Mouse (Mus musculus): ENCODE data around the gene Kxd1. TPM values are rescaled to one million over a fixed set of nuclear protein-coding genes. Genes with fewer than 3 reads are reported as not detected.

The Kxd1 gene
- polyA plus RNA-seq, 1 experiment from 2014 or later = 52.6 TPM

- ATAC-seq (ENCODE audit: low FRiP score, low TSS enrichment) (peak; percentile 26; the same call in 1 of the 2 replicates), DNase-seq (no peak)
- Histone ChIP-seq H3K36me3 (ENCODE audit: control insufficient read depth, insufficient read depth, low read length) (no peaks in the 10 kb centered on the region), H3K9ac (replicated peaks; ENCODE audit: low read length) (no peak overlapping the region; the same call in 1 of the 2 replicates), H3K4me2 (ENCODE audit: low read length) (peak overlapping the region; percentile 74), H3K27ac (replicated peaks; ENCODE audit: low read depth, low read length) (no peak overlapping the region), H3K9me3 (ENCODE audit: control insufficient read depth, low read length) (no peaks in the 10 kb centered on the region), H3K4me1 (ENCODE audit: control insufficient read depth, insufficient read depth, low read length) (peaks cover 8% of the 10 kb centered on the region; the same call in 1 of the 2 replicates), H3K27me3 (ENCODE audit: control insufficient read depth, insufficient read depth, low read length) (peaks cover 15% of the 10 kb centered on the region), H3K4me3 (replicated peaks; ENCODE audit: low read depth, low read length) (peak overlapping the region; percentile 53)
- WGBS = 3% methylated on average over 21 of the region's 21 CpGs
Observed at GRCm38 (mm10) chr8:70477269-70477982, 50.3 kb downstream of the Kxd1 start.

DNA sequence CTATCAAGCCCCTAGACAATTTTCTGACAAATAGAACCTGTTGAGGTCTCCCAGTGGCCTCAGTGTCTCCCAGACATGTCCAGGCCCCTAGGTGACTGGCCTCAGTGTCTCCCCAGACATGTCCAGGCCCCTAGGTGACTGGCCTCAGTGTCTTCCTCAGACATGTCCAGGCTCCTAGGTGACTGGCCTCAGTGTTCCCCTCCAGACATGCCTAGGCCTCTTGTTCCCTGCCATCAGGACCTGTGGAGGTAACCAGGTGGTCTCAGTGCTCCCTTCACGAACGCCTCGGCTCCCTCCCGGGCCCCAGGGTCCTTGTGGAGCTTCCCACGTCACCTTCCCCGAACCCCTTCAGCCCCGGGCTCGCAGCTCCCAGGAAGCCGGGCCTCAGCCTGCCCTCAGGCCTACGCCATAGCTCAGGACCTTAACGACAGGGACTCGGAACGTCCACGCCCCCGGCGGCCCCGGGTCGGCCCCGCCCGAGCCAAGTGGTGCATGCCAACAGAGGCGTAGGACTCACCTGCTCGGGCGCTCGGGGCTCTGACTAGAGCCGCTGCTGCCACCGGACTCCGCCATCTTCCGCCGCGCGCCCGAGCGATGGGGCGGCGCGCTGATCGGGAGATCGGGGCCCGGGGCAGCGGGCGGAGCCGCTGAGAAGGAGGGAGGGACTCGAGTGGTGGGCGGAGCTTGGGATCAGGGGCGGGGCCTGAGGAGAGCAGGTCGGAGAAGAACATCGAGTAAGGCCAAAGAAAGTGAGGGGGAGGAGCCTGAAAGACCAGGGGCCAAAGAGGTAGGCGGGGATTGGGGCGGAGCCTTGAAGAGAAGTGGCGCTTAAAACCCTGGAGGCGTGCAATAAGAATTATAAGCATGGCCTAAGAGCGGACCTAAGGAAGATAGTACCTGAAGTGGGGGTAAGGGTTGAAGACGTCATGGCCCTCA lies 51.2 kb downstream of the Kxd1 start, which contains the start of gene Klhl26:
TSS of gene Klhl26 (minus strand) at position 636 of the 936 bp plus-strand sequence.
- Histone ChIP-seq H3K36me3 (ENCODE audit: control insufficient read depth, insufficient read depth, low read length) (no peaks in the 10 kb centered on the region), H3K9me3 (ENCODE audit: control insufficient read depth, low read length) (no peaks in the 10 kb centered on the region), H3K4me1 (ENCODE audit: control insufficient read depth, insufficient read depth, low read length) (peaks cover 8% of the 10 kb centered on the region; the same call in 1 of the 2 replicates), H3K27ac (replicated peaks; ENCODE audit: low read depth, low read length) (0 out of 2 replicates have a peak within 1 kb of the TSS, but pooled peaks have one; percentile 34), H3K27me3 (ENCODE audit: control insufficient read depth, insufficient read depth, low read length) (peaks cover 15% of the 10 kb centered on the region), H3K9ac (replicated peaks; ENCODE audit: low read length) (peak within 1 kb of the TSS; percentile 73), H3K4me2 (ENCODE audit: low read length) (peak within 1 kb of the TSS; percentile 74), H3K4me3 (replicated peaks; ENCODE audit: low read depth, low read length) (peak within 1 kb of the TSS; percentile 53)
- WGBS = under 1% methylated on average over 53 of the region's 53 CpGs
- peak; percentile 92 for DNase-seq
- ATAC-seq (ENCODE audit: low FRiP score, low TSS enrichment) = peak; percentile 88

GRCm38 (mm10) chr8:70471856-70472255 lies 55.9 kb downstream of the Kxd1 start:
- Histone ChIP-seq H3K9ac (replicated peaks; ENCODE audit: low read length) (no peak overlapping the region), H3K9me3 (ENCODE audit: control insufficient read depth, low read length) (no peaks in the 10 kb centered on the region), H3K36me3 (ENCODE audit: control insufficient read depth, insufficient read depth, low read length) (no peaks in the 10 kb centered on the region), H3K4me2 (ENCODE audit: low read length) (no peak overlapping the region), H3K27ac (replicated peaks; ENCODE audit: low read depth, low read length) (no peak overlapping the region), H3K4me3 (replicated peaks; ENCODE audit: low read depth, low read length) (no peak overlapping the region), H3K27me3 (ENCODE audit: control insufficient read depth, insufficient read depth, low read length) (no peaks in the 10 kb centered on the region), H3K4me1 (ENCODE audit: control insufficient read depth, insufficient read depth, low read length) (0 out of 2 replicates have a peak, but pooled peaks cover 2% of the 10 kb centered on the region)
- WGBS = 94% methylated on average over 7 of the region's 7 CpGs
- no peak for DNase-seq
- no peak for ATAC-seq (ENCODE audit: low FRiP score, low TSS enrichment)

DNA sequence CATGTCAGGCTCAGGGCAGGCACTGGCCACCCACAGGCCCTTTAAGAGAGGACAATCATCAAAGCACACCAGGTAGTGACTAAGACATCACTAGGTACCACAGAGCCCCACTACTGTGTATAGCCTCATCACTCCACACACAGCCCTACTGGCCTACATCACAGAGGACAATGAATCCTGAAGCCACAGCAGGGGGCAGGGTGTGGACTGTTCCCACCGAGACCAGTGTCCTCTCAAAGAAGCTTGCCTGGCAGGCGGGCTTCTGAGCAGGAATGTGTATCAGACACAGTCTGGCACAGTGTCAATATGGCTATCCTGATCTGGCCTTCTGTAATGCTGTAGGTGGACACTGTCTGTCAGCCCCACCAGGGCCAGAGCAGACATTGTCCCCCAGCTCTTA lies 57.8 kb downstream of the Kxd1 start:
- Histone ChIP-seq H3K4me1 (ENCODE audit: control insufficient read depth, insufficient read depth, low read length) (no peaks in the 10 kb centered on the region), H3K27me3 (ENCODE audit: control insufficient read depth, insufficient read depth, low read length) (no peaks in the 10 kb centered on the region), H3K4me2 (ENCODE audit: low read length) (no peak overlapping the region), H3K9me3 (ENCODE audit: control insufficient read depth, low read length) (no peaks in the 10 kb centered on the region), H3K9ac (replicated peaks; ENCODE audit: low read length) (no peak overlapping the region), H3K4me3 (replicated peaks; ENCODE audit: low read depth, low read length) (no peak overlapping the region), H3K27ac (replicated peaks; ENCODE audit: low read depth, low read length) (no peak overlapping the region), H3K36me3 (ENCODE audit: control insufficient read depth, insufficient read depth, low read length) (peaks cover 4% of the 10 kb centered on the region; the same call in 1 of the 2 replicates)
- 62% methylated on average over 2 of the region's 2 CpGs for WGBS
- ATAC-seq (ENCODE audit: low FRiP score, low TSS enrichment) (no peak), DNase-seq (no peak)

- ATAC-seq (ENCODE audit: low FRiP score, low TSS enrichment) = no peak
Observed at GRCm38 (mm10) chr8:70469295-70469916, 58.4 kb downstream of the Kxd1 start.

GRCm38 (mm10) chr8:70468733-70469132 lies 59.0 kb downstream of the Kxd1 start:
- WGBS = over 99% methylated on average over 4 of the region's 4 CpGs
- Histone ChIP-seq H3K27ac (replicated peaks; ENCODE audit: low read depth, low read length) (no peak overlapping the region), H3K9me3 (ENCODE audit: control insufficient read depth, low read length) (no peaks in the 10 kb centered on the region), H3K4me1 (ENCODE audit: control insufficient read depth, insufficient read depth, low read length) (no peaks in the 10 kb centered on the region), H3K36me3 (ENCODE audit: control insufficient read depth, insufficient read depth, low read length) (peaks cover 4% of the 10 kb centered on the region; the same call in 1 of the 2 replicates), H3K4me3 (replicated peaks; ENCODE audit: low read depth, low read length) (no peak overlapping the region), H3K4me2 (ENCODE audit: low read length) (no peak overlapping the region), H3K27me3 (ENCODE audit: control insufficient read depth, insufficient read depth, low read length) (no peaks in the 10 kb centered on the region), H3K9ac (replicated peaks; ENCODE audit: low read length) (no peak overlapping the region)
- no peak for ATAC-seq (ENCODE audit: low FRiP score, low TSS enrichment)
- no peak for DNase-seq

More at GRCm38 (mm10) chr8:70469295-70469916, 58.4 kb downstream of the Kxd1 start:
- Histone ChIP-seq H3K36me3 (ENCODE audit: control insufficient read depth, insufficient read depth, low read length) (peaks cover 4% of the 10 kb centered on the region; the same call in 1 of the 2 replicates), H3K27ac (replicated peaks; ENCODE audit: low read depth, low read length) (no peak overlapping the region), H3K27me3 (ENCODE audit: control insufficient read depth, insufficient read depth, low read length) (no peaks in the 10 kb centered on the region), H3K4me2 (ENCODE audit: low read length) (no peak overlapping the region), H3K4me1 (ENCODE audit: control insufficient read depth, insufficient read depth, low read length) (no peaks in the 10 kb centered on the region), H3K9me3 (ENCODE audit: control insufficient read depth, low read length) (no peaks in the 10 kb centered on the region), H3K9ac (replicated peaks; ENCODE audit: low read length) (no peak overlapping the region), H3K4me3 (replicated peaks; ENCODE audit: low read depth, low read length) (no peak overlapping the region)
- 48% methylated on average over 10 of the region's 10 CpGs for WGBS
- peak; percentile 16 for DNase-seq

DNA sequence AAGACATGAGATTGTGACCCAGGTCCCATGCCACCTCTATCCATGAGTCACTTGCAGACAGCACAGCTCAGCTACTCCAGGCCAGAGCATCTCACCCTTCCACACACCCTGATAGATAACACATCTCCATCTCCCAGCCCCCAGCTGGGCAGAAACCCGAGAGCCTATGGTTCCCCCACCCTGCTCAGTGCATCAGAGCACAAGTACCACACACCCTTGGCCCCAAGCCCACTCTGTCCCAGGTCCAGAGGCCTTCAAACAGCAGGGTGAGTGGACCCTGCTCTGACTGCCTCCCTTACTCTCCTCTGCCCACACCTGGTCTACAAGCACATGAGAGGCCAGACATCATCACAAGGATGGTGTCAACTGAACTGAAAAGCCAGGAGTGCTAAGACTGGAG lies 59.8 kb downstream of the Kxd1 start:
- Histone ChIP-seq H3K4me3 (replicated peaks; ENCODE audit: low read depth, low read length) (no peak overlapping the region), H3K9ac (replicated peaks; ENCODE audit: low read length) (no peak overlapping the region), H3K36me3 (ENCODE audit: control insufficient read depth, insufficient read depth, low read length) (peaks cover 4% of the 10 kb centered on the region; the same call in 1 of the 2 replicates), H3K27ac (replicated peaks; ENCODE audit: low read depth, low read length) (no peak overlapping the region), H3K4me1 (ENCODE audit: control insufficient read depth, insufficient read depth, low read length) (no peaks in the 10 kb centered on the region), H3K4me2 (ENCODE audit: low read length) (no peak overlapping the region), H3K9me3 (ENCODE audit: control insufficient read depth, low read length) (no peaks in the 10 kb centered on the region), H3K27me3 (ENCODE audit: control insufficient read depth, insufficient read depth, low read length) (no peaks in the 10 kb centered on the region)
- DNase-seq (no peak), ATAC-seq (ENCODE audit: low FRiP score, low TSS enrichment) (no peak)
- 79% methylated on average over 1 of the region's 1 CpGs for whole genome bisulfite sequencing

DNA sequence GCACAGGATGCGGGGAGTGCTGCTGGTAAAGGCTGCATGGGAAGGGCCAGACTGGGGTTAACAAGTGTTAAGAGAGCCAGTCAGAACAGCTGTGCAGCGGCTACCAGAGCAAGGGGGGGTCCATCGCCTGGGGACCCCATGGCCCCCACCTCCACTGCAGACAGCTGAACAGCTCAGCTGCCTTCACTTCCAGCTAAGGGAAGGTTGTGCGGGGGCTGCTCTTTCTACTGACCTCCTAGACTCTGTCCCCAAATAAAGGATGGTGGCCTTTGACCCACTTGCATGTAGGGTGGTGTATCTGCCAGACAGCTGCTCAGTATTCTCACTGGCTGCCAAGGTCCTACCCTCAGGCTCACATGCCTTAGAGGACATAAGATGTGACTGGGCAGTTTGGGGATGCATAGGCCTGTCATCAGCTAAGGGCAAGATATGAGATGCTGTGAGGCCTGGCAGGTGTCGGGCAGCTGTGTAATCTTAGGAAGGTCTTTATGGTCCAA lies 60.5 kb downstream of the Kxd1 start:
- H3K36me3 ChIP-seq (ENCODE audit: control insufficient read depth, insufficient read depth, low read length) = peaks cover 4% of the 10 kb centered on the region; the same call in 1 of the 2 replicates
- no peak overlapping the region for H3K9ac ChIP-seq (replicated peaks; ENCODE audit: low read length)
- WGBS = 78% methylated on average over 5 of the region's 5 CpGs
- no peak for DNase-seq
- no peaks in the 10 kb centered on the region for H3K4me1 ChIP-seq (ENCODE audit: control insufficient read depth, insufficient read depth, low read length)
- no peak for ATAC-seq (ENCODE audit: low FRiP score, low TSS enrichment)
- no peak overlapping the region for H3K4me2 ChIP-seq (ENCODE audit: low read length)
- no peaks in the 10 kb centered on the region for H3K9me3 ChIP-seq (ENCODE audit: control insufficient read depth, low read length)
- H3K27me3 ChIP-seq (ENCODE audit: control insufficient read depth, insufficient read depth, low read length) = no peaks in the 10 kb centered on the region
- H3K27ac ChIP-seq (replicated peaks; ENCODE audit: low read depth, low read length) = no peak overlapping the region
- H3K4me3 ChIP-seq (replicated peaks; ENCODE audit: low read depth, low read length) = no peak overlapping the region

All from midbrain, embryonic 14.5 days (tissue).